Mouse (Mus musculus): ENCODE results near the gene Ino80d.
A peak's percentile ranks its signal among the peaks of the same experiment; 100 is the strongest.

Gene Ino80d

GRCm38 (mm10) chr1:63107614-63108327 lies 6.7 kb downstream of the Ino80d start:
- peak; percentile 54 to 67 for DNase-seq

- no peak for DNase-seq
Measured at GRCm38 (mm10) chr1:63102758-63103451, 11.6 kb downstream of the Ino80d start.

- DNase-seq, result peak in 1 of 2 experiments; percentile 15
Measured at GRCm38 (mm10) chr1:63100196-63100595, 14.3 kb downstream of the Ino80d start.

- no peak for DNase-seq
Measured at GRCm38 (mm10) chr1:63098831-63099230, 15.6 kb downstream of the Ino80d start.

GRCm38 (mm10) chr1:63096071-63096470 lies 18.4 kb downstream of the Ino80d start:
- DNase-seq, result no peak

- no peak for DNase-seq
Measured at GRCm38 (mm10) chr1:63089795-63090194, 24.7 kb downstream of the Ino80d start.

- no peak for DNase-seq
Measured at GRCm38 (mm10) chr1:63088614-63089013, 25.9 kb downstream of the Ino80d start.

- no peak for DNase-seq
Measured at GRCm38 (mm10) chr1:63080277-63080676, 34.2 kb downstream of the Ino80d start.

GRCm38 (mm10) chr1:63076383-63076782 lies 38.1 kb downstream of the Ino80d start:
- peak in 1 of 2 experiments; percentile 23 for DNase-seq

- no peak for DNase-seq
Measured at GRCm38 (mm10) chr1:63071379-63071778, 43.1 kb downstream of the Ino80d start.

- DNase-seq, result no peak
Measured at GRCm38 (mm10) chr1:63058361-63058760, 56.1 kb downstream of the Ino80d start.

GRCm38 (mm10) chr1:63057849-63058248 lies 56.6 kb downstream of the Ino80d start:
- DNase-seq, result peak; percentile 30 to 42

- DNase-seq, result peak; percentile 91 to 95
Measured at GRCm38 (mm10) chr1:63057318-63057717, 57.1 kb downstream of the Ino80d start.

- DNase-seq, result peak; percentile 74 to 75
Measured at GRCm38 (mm10) chr1:63055386-63055785, 59.1 kb downstream of the Ino80d start.

GRCm38 (mm10) chr1:63050866-63051265 lies 63.6 kb downstream of the Ino80d start:
- peak; percentile 62 to 68 for DNase-seq

GRCm38 (mm10) chr1:63049977-63050376 lies 64.5 kb downstream of the Ino80d start:
- peak; percentile 96 for DNase-seq

GRCm38 (mm10) chr1:63047983-63048382 lies 66.5 kb downstream of the Ino80d start:
- peak in 1 of 2 experiments; percentile 37 for DNase-seq

- DNase-seq, result no peak
Measured at GRCm38 (mm10) chr1:63032929-63033328, 81.5 kb downstream of the Ino80d start.

GRCm38 (mm10) chr1:63019916-63020315 lies 94.6 kb downstream of the Ino80d start:
- no peak for DNase-seq

GRCm38 (mm10) chr1:63005013-63005646 lies 109.3 kb downstream of the Ino80d start:
- no peak for DNase-seq

- no peak for DNase-seq
Measured at GRCm38 (mm10) chr1:63001874-63002273, 112.6 kb downstream of the Ino80d start.

- DNase-seq, result peak; percentile 31 to 40
Measured at GRCm38 (mm10) chr1:62993348-62993747, 121.1 kb downstream of the Ino80d start.

GRCm38 (mm10) chr1:62992648-62993047 lies 121.8 kb downstream of the Ino80d start:
- DNase-seq, result no peak

GRCm38 (mm10) chr1:62991021-62991420 lies 123.4 kb downstream of the Ino80d start:
- DNase-seq, result no peak

Measured in cerebellum, postnatal 10 days (tissue).